Mouse (Mus musculus): ENCODE measurements around the gene Avil. TPM values are rescaled to one million over a fixed set of nuclear protein-coding genes. Genes with fewer than 3 reads are reported as not detected.

The Avil gene
- polyA plus RNA-seq, 1 experiment, result 2.4 TPM

DNA sequence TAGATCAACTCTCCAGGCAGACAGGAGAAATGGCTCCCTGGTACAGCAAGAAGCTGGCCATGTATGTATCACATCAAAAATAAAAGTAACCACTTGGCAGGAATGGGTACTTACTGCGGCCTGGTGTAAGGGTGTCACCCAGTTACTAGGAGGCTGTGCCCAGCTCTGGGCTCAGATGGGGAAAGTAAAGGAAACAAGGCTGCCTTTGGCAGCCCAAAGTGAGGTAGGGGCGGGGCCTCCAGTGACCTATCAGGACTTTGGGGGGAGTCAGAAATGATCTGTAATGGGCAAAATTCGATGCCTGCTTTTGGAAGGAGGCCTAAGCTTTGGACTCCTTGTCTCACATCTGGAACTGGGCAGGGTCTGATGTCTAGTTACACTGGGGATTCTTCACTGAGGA lies 18.8 kb upstream of the Avil start:
- TF ChIP-seq CTCF (IDR thresholded peaks at IDR 0.05; ENCODE audit: extremely low read depth, insufficient read length, insufficient replicate concordance, low read depth, low read length) (no peak), POLR2A (IDR thresholded peaks at IDR 0.05; ENCODE audit: low read depth, low read length) (no peak)
- Histone ChIP-seq H3K36me3 (ENCODE audit: control insufficient read depth, insufficient read depth, low read length) (peaks cover 2% of the 10 kb centered on the region; the same call in 1 of the 2 replicates), H3K27me3 (ENCODE audit: control insufficient read depth, insufficient read depth, low read length) (no peaks in the 10 kb centered on the region), H3K4me3 (ENCODE audit: low read depth, low read length) (peak overlapping the region; percentile 49; the same call in 1 of the 2 replicates), H3K27ac (ENCODE audit: insufficient read depth, low read depth, low read length) (no peak overlapping the region), H3K4me1 (ENCODE audit: control insufficient read depth, insufficient read depth, insufficient read length, low read length) (peaks cover 42% of the 10 kb centered on the region)
- WGBS, result 29% methylated on average over 3 of the region's 3 CpGs

DNA sequence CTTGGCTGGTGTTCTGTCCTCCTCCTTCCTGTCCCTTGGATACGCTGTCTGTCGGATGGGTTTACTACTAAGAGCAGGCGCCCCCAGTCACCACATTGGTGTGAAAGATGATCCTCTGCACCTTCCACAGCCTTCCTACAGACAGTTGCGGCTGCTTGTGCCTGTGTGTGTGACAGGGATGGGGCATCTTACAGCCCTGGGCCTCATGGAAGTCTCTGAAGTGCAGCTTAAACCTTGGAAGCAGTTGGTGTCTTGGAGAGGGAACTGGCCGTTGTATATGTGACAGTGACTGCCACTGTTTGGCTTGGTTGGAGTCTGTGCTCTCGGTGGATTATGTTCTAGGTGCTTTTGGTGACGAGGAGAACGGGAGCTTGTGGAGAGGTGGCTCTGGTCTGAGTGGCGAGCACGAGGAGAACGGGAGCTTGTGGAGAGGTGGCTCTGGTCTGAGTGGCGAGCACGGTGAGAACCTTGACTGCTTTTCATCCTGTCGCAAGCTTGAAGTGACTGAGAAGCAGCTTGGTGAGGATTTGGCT lies 17.2 kb upstream of the Avil start:
- Histone ChIP-seq H3K4me1 (ENCODE audit: control insufficient read depth, insufficient read depth, insufficient read length, low read length) (peaks cover 44% of the 10 kb centered on the region), H3K36me3 (ENCODE audit: control insufficient read depth, insufficient read depth, low read length) (peaks cover 2% of the 10 kb centered on the region; the same call in 1 of the 2 replicates), H3K27me3 (ENCODE audit: control insufficient read depth, insufficient read depth, low read length) (no peaks in the 10 kb centered on the region), H3K27ac (ENCODE audit: insufficient read depth, low read depth, low read length) (peak overlapping the region; percentile 6; the same call in 1 of the 2 replicates), H3K4me3 (ENCODE audit: low read depth, low read length) (peak overlapping the region; percentile 32)
- TF ChIP-seq POLR2A (IDR thresholded peaks at IDR 0.05; ENCODE audit: low read depth, low read length) (no peak), CTCF (IDR thresholded peaks at IDR 0.05; ENCODE audit: extremely low read depth, insufficient read length, insufficient replicate concordance, low read depth, low read length) (no peak)
- WGBS, result 30% methylated on average over 14 of the region's 14 CpGs

DNA sequence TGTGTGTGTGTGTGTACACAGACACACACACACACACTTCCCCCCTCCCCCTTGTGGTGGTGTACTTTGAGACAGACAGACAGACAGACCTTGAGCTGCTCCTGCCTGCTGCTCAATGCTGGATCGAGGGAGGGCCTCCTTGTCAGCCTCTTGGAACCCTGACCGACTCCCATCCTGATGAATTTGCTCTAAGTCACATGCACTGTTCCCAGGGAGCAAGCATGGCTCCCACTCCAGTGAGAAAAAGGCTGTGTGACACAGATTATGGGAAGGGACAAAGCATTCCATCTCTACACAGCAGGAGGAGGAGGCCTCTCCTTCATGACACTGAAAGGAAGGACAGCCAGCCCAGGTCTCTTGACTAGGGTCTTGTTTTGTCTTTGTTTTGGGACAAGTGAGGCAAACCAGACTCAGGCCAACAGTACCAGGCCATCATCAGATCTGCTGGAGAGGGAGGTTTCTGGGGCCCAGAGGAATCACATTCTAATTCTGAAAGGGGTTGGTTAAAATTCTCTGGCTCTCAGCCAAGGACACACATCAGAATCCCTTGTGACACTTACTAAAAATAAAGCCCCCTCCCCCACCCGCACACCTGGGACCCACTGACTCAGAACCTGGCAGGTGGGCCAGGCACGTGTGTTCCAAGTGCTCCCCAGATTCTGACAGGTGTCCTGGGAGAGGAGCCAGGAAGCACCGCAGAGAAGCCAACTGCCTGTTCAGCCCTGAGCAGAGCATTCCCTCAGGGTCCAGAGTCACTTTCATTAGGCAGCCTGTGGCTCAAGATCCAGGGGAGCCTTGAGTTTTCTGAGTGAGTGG lies 16.1 kb upstream of the Avil start:
- TF ChIP-seq POLR2A (IDR thresholded peaks at IDR 0.05; ENCODE audit: low read depth, low read length) (no peak), CTCF (IDR thresholded peaks at IDR 0.05; ENCODE audit: extremely low read depth, insufficient read length, insufficient replicate concordance, low read depth, low read length) (no peak)
- Histone ChIP-seq H3K27ac (ENCODE audit: insufficient read depth, low read depth, low read length) (0 out of 2 replicates have a peak overlapping the region, but pooled peaks have one; percentile 6), H3K4me1 (ENCODE audit: control insufficient read depth, insufficient read depth, insufficient read length, low read length) (peaks cover 50% of the 10 kb centered on the region), H3K27me3 (ENCODE audit: control insufficient read depth, insufficient read depth, low read length) (no peaks in the 10 kb centered on the region), H3K36me3 (ENCODE audit: control insufficient read depth, insufficient read depth, low read length) (peaks cover 2% of the 10 kb centered on the region; the same call in 1 of the 2 replicates), H3K4me3 (ENCODE audit: low read depth, low read length) (no peak overlapping the region)
- 10% methylated on average over 5 of the region's 5 CpGs for WGBS

DNA sequence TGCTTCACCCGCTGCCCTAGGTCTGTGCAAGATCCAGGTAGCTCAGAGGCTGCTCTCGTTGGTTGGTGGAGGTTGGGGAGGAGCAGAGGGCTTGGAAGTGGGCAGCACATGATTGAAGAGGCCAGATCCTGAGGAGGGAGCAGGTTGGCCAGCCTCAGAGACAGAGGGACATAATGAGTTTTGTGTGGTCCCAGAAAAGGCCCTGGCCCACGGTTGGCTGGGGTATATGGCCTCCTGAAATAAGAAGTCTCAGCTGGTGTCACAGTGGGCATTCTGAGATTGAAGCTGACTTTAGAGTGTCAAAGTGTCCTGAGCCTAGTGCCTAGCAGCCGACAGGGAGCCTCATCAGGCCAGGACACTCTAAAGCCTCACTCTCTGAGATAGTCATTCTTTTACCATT lies 15.4 kb upstream of the Avil start:
- H3K27me3 ChIP-seq (ENCODE audit: control insufficient read depth, insufficient read depth, low read length), result no peaks in the 10 kb centered on the region
- TF ChIP-seq CTCF (IDR thresholded peaks at IDR 0.05; ENCODE audit: extremely low read depth, insufficient read length, insufficient replicate concordance, low read depth, low read length), result no peak
- TF ChIP-seq POLR2A (IDR thresholded peaks at IDR 0.05; ENCODE audit: low read depth, low read length), result no peak; the same call in 1 of the 2 replicates
- H3K4me1 ChIP-seq (ENCODE audit: control insufficient read depth, insufficient read depth, insufficient read length, low read length), result peaks cover 52% of the 10 kb centered on the region
- 60% methylated on average over 4 of the region's 4 CpGs for WGBS
- no peak overlapping the region for H3K27ac ChIP-seq (ENCODE audit: insufficient read depth, low read depth, low read length)
- peaks cover 2% of the 10 kb centered on the region; the same call in 1 of the 2 replicates for H3K36me3 ChIP-seq (ENCODE audit: control insufficient read depth, insufficient read depth, low read length)
- no peak overlapping the region for H3K4me3 ChIP-seq (ENCODE audit: low read depth, low read length)

DNA sequence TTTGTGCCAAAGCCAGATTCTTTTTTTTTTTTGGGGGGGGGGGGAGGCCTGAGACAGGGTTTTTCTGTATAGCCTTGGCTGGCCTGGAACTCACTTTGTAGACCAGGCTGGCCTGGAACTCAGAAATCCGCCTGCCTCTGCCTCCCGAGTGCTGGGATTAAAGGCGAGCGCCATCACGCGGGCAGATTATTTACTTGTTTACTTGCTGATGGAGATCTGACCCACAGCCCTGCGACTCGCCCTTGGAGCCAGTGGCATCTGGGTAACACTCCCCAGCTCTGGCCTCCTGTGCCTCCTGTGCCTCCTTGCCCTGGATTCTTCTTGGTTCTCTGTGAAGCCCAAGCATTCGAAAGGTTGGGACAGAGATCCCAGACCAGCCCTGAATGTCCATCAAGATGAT lies 14.9 kb upstream of the Avil start:
- TF ChIP-seq CTCF (IDR thresholded peaks at IDR 0.05; ENCODE audit: extremely low read depth, insufficient read length, insufficient replicate concordance, low read depth, low read length), result no peak
- TF ChIP-seq POLR2A (IDR thresholded peaks at IDR 0.05; ENCODE audit: low read depth, low read length), result no peak
- Histone ChIP-seq H3K4me3 (ENCODE audit: low read depth, low read length) (no peak overlapping the region), H3K27me3 (ENCODE audit: control insufficient read depth, insufficient read depth, low read length) (no peaks in the 10 kb centered on the region), H3K27ac (ENCODE audit: insufficient read depth, low read depth, low read length) (no peak overlapping the region), H3K36me3 (ENCODE audit: control insufficient read depth, insufficient read depth, low read length) (peaks cover 2% of the 10 kb centered on the region; the same call in 1 of the 2 replicates), H3K4me1 (ENCODE audit: control insufficient read depth, insufficient read depth, insufficient read length, low read length) (peaks cover 53% of the 10 kb centered on the region)
- WGBS, result 84% methylated on average over 9 of the region's 9 CpGs

DNA sequence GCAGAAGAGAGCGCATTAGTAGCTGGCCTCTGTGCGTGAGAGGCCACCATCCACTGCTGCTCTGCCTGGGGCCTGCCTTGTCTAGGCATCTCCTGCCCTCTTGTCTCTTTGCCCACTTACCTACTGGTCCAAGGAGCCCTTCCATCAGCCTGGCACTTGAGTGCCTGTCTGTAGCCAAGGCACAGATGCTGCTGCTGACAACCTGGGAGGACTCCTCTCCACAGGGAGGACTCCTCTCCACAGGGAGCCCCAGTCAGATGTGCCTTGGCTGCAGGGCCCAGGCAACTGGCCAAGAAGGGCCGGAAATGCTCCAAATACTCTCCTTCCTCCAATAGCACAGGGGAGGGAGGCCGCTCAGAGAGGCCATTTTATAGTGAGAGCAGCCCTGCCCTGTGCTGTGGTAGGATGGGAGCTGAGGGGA lies 14.0 kb upstream of the Avil start:
- Histone ChIP-seq H3K27me3 (ENCODE audit: control insufficient read depth, insufficient read depth, low read length) (no peaks in the 10 kb centered on the region), H3K4me1 (ENCODE audit: control insufficient read depth, insufficient read depth, insufficient read length, low read length) (peaks cover 49% of the 10 kb centered on the region), H3K36me3 (ENCODE audit: control insufficient read depth, insufficient read depth, low read length) (peaks cover 3% of the 10 kb centered on the region), H3K27ac (ENCODE audit: insufficient read depth, low read depth, low read length) (peak overlapping the region; percentile 61), H3K4me3 (ENCODE audit: low read depth, low read length) (no peak overlapping the region)
- WGBS, result 40% methylated on average over 4 of the region's 4 CpGs
- TF ChIP-seq POLR2A (IDR thresholded peaks at IDR 0.05; ENCODE audit: low read depth, low read length) (no peak), CTCF (IDR thresholded peaks at IDR 0.05; ENCODE audit: extremely low read depth, insufficient read length, insufficient replicate concordance, low read depth, low read length) (no peak)

Measured in small intestine, adult 2 months (tissue).